Mouse (Mus musculus): Measurements from ENCODE around the gene Cxcl17. TPM values are rescaled to one million over a fixed set of nuclear protein-coding genes. Genes with fewer than 3 reads are reported as not detected.

Gene Cxcl17
- polyA plus RNA-seq, 1 experiment from 2014 or later = not detected

GRCm38 (mm10) chr7:25376556-25376955, 36.1 kb downstream of the Cxcl17 start:
- H3K9ac ChIP-seq (ENCODE audit: low read depth, low read length) = peak overlapping the region; percentile 2; the same call in 1 of the 2 replicates
- 4% methylated on average over 17 of the region's 17 CpGs for WGBS (ENCODE audit: insufficient replicate concordance)
- 0 out of 2 replicates have a peak, but pooled peaks have one; percentile 23 for ATAC-seq (replicated peaks; ENCODE audit: insufficient number of reproducible peaks, low FRiP score, low TSS enrichment)

GRCm38 (mm10) chr7:25372441-25372840, 40.2 kb downstream of the Cxcl17 start:
- H3K27me3 ChIP-seq (ENCODE audit: control insufficient read depth, insufficient read depth, low read length) = peaks cover 32% of the 10 kb centered on the region
- H3K4me1 ChIP-seq (ENCODE audit: control insufficient read depth, insufficient read depth, low read length) = 0 out of 2 replicates have a peak, but pooled peaks cover 3% of the 10 kb centered on the region
- H3K9ac ChIP-seq (ENCODE audit: low read depth, low read length) = no peak overlapping the region
- H3K27ac ChIP-seq (ENCODE audit: low read depth, low read length) = no peak overlapping the region
- no peaks in the 10 kb centered on the region for H3K9me3 ChIP-seq (replicated peaks; ENCODE audit: control insufficient read depth, low read length)
- H3K4me3 ChIP-seq (ENCODE audit: low read depth, low read length) = no peak overlapping the region
- H3K4me2 ChIP-seq = no peak overlapping the region
- WGBS (ENCODE audit: insufficient replicate concordance) = 80% methylated on average over 5 of the region's 5 CpGs
- ATAC-seq (replicated peaks; ENCODE audit: insufficient number of reproducible peaks, low FRiP score, low TSS enrichment) = no peak
- no peaks in the 10 kb centered on the region for H3K36me3 ChIP-seq (ENCODE audit: control insufficient read depth, insufficient read depth, low read length)

More at GRCm38 (mm10) chr7:25376556-25376955, 36.1 kb downstream of the Cxcl17 start:
- Histone ChIP-seq H3K4me3 (ENCODE audit: low read depth, low read length) (peak overlapping the region; percentile 35), H3K36me3 (ENCODE audit: control insufficient read depth, insufficient read depth, low read length) (no peaks in the 10 kb centered on the region), H3K27me3 (ENCODE audit: control insufficient read depth, insufficient read depth, low read length) (peaks cover 3% of the 10 kb centered on the region; the same call in 1 of the 2 replicates), H3K4me1 (ENCODE audit: control insufficient read depth, insufficient read depth, low read length) (peaks cover 12% of the 10 kb centered on the region), H3K27ac (ENCODE audit: low read depth, low read length) (no peak overlapping the region), H3K4me2 (peak overlapping the region; percentile 57), H3K9me3 (replicated peaks; ENCODE audit: control insufficient read depth, low read length) (no peaks in the 10 kb centered on the region)

- WGBS (ENCODE audit: insufficient replicate concordance) = 44% methylated on average over 12 of the region's 12 CpGs
Observed at GRCm38 (mm10) chr7:25369058-25369749, 43.5 kb downstream of the Cxcl17 start, which contains the start of gene Cnfn. TSS of gene Cnfn (minus strand) at chr7:25369724.

GRCm38 (mm10) chr7:25368333-25368732, 44.4 kb downstream of the Cxcl17 start:
- Histone ChIP-seq H3K4me1 (ENCODE audit: control insufficient read depth, insufficient read depth, low read length) (0 out of 2 replicates have a peak, but pooled peaks cover 3% of the 10 kb centered on the region), H3K9ac (ENCODE audit: low read depth, low read length) (no peak overlapping the region), H3K4me3 (ENCODE audit: low read depth, low read length) (no peak overlapping the region), H3K27me3 (ENCODE audit: control insufficient read depth, insufficient read depth, low read length) (peaks cover 57% of the 10 kb centered on the region), H3K36me3 (ENCODE audit: control insufficient read depth, insufficient read depth, low read length) (peaks cover 7% of the 10 kb centered on the region), H3K27ac (ENCODE audit: low read depth, low read length) (no peak overlapping the region), H3K4me2 (no peak overlapping the region), H3K9me3 (replicated peaks; ENCODE audit: control insufficient read depth, low read length) (no peaks in the 10 kb centered on the region)
- 20% methylated on average over 12 of the region's 12 CpGs for whole genome bisulfite sequencing (ENCODE audit: insufficient replicate concordance)
- no peak for ATAC-seq (replicated peaks; ENCODE audit: insufficient number of reproducible peaks, low FRiP score, low TSS enrichment)

More at GRCm38 (mm10) chr7:25369058-25369749, 43.5 kb downstream of the Cxcl17 start, which contains the start of gene Cnfn:
- peaks cover 54% of the 10 kb centered on the region for H3K27me3 ChIP-seq (ENCODE audit: control insufficient read depth, insufficient read depth, low read length)
- 0 out of 2 replicates have a peak, but pooled peaks cover 3% of the 10 kb centered on the region for H3K4me1 ChIP-seq (ENCODE audit: control insufficient read depth, insufficient read depth, low read length)
- no peak within 1 kb of the TSS for H3K9ac ChIP-seq (ENCODE audit: low read depth, low read length)
- H3K4me3 ChIP-seq (ENCODE audit: low read depth, low read length) = no peak within 1 kb of the TSS
- no peak within 1 kb of the TSS for H3K27ac ChIP-seq (ENCODE audit: low read depth, low read length)
- no peak within 1 kb of the TSS for H3K4me2 ChIP-seq
- no peak for ATAC-seq (replicated peaks; ENCODE audit: insufficient number of reproducible peaks, low FRiP score, low TSS enrichment)
- H3K36me3 ChIP-seq (ENCODE audit: control insufficient read depth, insufficient read depth, low read length) = no peaks in the 10 kb centered on the region; the same call in 1 of the 2 replicates
- H3K9me3 ChIP-seq (replicated peaks; ENCODE audit: control insufficient read depth, low read length) = no peaks in the 10 kb centered on the region

GRCm38 (mm10) chr7:25367632-25368293, 44.9 kb downstream of the Cxcl17 start:
- ATAC-seq (replicated peaks; ENCODE audit: insufficient number of reproducible peaks, low FRiP score, low TSS enrichment) = no peak
- H3K27ac ChIP-seq (ENCODE audit: low read depth, low read length) = no peak overlapping the region

GRCm38 (mm10) chr7:25365937-25366625, 46.6 kb downstream of the Cxcl17 start:
- no peak overlapping the region for H3K9ac ChIP-seq (ENCODE audit: low read depth, low read length)
- no peak overlapping the region for H3K27ac ChIP-seq (ENCODE audit: low read depth, low read length)
- no peak overlapping the region for H3K4me3 ChIP-seq (ENCODE audit: low read depth, low read length)
- 0 out of 2 replicates have a peak, but pooled peaks cover 3% of the 10 kb centered on the region for H3K4me1 ChIP-seq (ENCODE audit: control insufficient read depth, insufficient read depth, low read length)
- H3K27me3 ChIP-seq (ENCODE audit: control insufficient read depth, insufficient read depth, low read length) = peaks cover 57% of the 10 kb centered on the region
- H3K36me3 ChIP-seq (ENCODE audit: control insufficient read depth, insufficient read depth, low read length) = peaks cover 14% of the 10 kb centered on the region
- H3K9me3 ChIP-seq (replicated peaks; ENCODE audit: control insufficient read depth, low read length) = no peaks in the 10 kb centered on the region
- WGBS (ENCODE audit: insufficient replicate concordance) = 50% methylated on average over 13 of the region's 13 CpGs
- no peak overlapping the region for H3K4me2 ChIP-seq
- ATAC-seq (replicated peaks; ENCODE audit: insufficient number of reproducible peaks, low FRiP score, low TSS enrichment) = no peak

More at GRCm38 (mm10) chr7:25367632-25368293, 44.9 kb downstream of the Cxcl17 start:
- no peak overlapping the region; the same call in 1 of the 2 replicates for H3K4me2 ChIP-seq
- no peaks in the 10 kb centered on the region for H3K9me3 ChIP-seq (replicated peaks; ENCODE audit: control insufficient read depth, low read length)
- H3K36me3 ChIP-seq (ENCODE audit: control insufficient read depth, insufficient read depth, low read length) = peaks cover 7% of the 10 kb centered on the region
- H3K27me3 ChIP-seq (ENCODE audit: control insufficient read depth, insufficient read depth, low read length) = peaks cover 57% of the 10 kb centered on the region
- no peak overlapping the region for H3K9ac ChIP-seq (ENCODE audit: low read depth, low read length)
- 1% methylated on average over 33 of the region's 33 CpGs for WGBS (ENCODE audit: insufficient replicate concordance)
- H3K4me3 ChIP-seq (ENCODE audit: low read depth, low read length) = peak overlapping the region; percentile 18; the same call in 1 of the 2 replicates
- H3K4me1 ChIP-seq (ENCODE audit: control insufficient read depth, insufficient read depth, low read length) = 0 out of 2 replicates have a peak, but pooled peaks cover 3% of the 10 kb centered on the region

GRCm38 (mm10) chr7:25363632-25364031, 49.1 kb downstream of the Cxcl17 start:
- Histone ChIP-seq H3K4me2 (no peak overlapping the region), H3K36me3 (ENCODE audit: control insufficient read depth, insufficient read depth, low read length) (peaks cover 15% of the 10 kb centered on the region), H3K27ac (ENCODE audit: low read depth, low read length) (no peak overlapping the region), H3K9me3 (replicated peaks; ENCODE audit: control insufficient read depth, low read length) (no peaks in the 10 kb centered on the region), H3K9ac (ENCODE audit: low read depth, low read length) (no peak overlapping the region), H3K27me3 (ENCODE audit: control insufficient read depth, insufficient read depth, low read length) (peaks cover 37% of the 10 kb centered on the region), H3K4me1 (ENCODE audit: control insufficient read depth, insufficient read depth, low read length) (peaks cover 9% of the 10 kb centered on the region; the same call in 1 of the 2 replicates), H3K4me3 (ENCODE audit: low read depth, low read length) (no peak overlapping the region)
- no peak for ATAC-seq (replicated peaks; ENCODE audit: insufficient number of reproducible peaks, low FRiP score, low TSS enrichment)
- WGBS (ENCODE audit: insufficient replicate concordance) = 89% methylated on average over 17 of the region's 17 CpGs

GRCm38 (mm10) chr7:25363151-25363550, 49.5 kb downstream of the Cxcl17 start:
- Histone ChIP-seq H3K4me3 (ENCODE audit: low read depth, low read length) (no peak overlapping the region), H3K9me3 (replicated peaks; ENCODE audit: control insufficient read depth, low read length) (no peaks in the 10 kb centered on the region), H3K4me2 (no peak overlapping the region), H3K27ac (ENCODE audit: low read depth, low read length) (no peak overlapping the region), H3K36me3 (ENCODE audit: control insufficient read depth, insufficient read depth, low read length) (peaks cover 15% of the 10 kb centered on the region), H3K9ac (ENCODE audit: low read depth, low read length) (no peak overlapping the region), H3K27me3 (ENCODE audit: control insufficient read depth, insufficient read depth, low read length) (peaks cover 33% of the 10 kb centered on the region), H3K4me1 (ENCODE audit: control insufficient read depth, insufficient read depth, low read length) (peaks cover 11% of the 10 kb centered on the region; the same call in 1 of the 2 replicates)
- ATAC-seq (replicated peaks; ENCODE audit: insufficient number of reproducible peaks, low FRiP score, low TSS enrichment) = no peak; the same call in 1 of the 2 replicates
- WGBS (ENCODE audit: insufficient replicate concordance) = 85% methylated on average over 19 of the region's 19 CpGs
